Mouse (Mus musculus): ENCODE results near the gene Mecom.

Mecom gene

DNA sequence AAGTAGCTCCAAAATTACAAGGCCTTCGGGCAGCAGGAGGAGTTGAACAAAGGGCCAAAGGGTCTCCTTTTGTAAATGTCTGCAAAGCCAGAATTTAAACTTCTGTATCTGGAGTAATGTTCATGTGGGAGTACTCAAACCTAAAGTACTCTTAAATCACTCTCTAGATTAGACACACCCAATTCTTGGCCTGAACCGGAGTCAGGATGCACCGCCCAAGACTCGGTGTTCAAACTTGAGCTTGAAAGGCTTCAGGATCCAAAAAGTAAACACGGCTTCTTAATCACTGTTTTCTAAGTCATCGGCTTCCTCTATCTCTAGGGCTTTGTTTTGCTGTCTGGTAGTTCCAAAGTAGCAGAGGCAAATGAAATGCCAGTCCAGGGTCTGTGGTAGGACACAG is 67.3 kb downstream of the Mecom start:
- DNase-seq: no peak

DNA sequence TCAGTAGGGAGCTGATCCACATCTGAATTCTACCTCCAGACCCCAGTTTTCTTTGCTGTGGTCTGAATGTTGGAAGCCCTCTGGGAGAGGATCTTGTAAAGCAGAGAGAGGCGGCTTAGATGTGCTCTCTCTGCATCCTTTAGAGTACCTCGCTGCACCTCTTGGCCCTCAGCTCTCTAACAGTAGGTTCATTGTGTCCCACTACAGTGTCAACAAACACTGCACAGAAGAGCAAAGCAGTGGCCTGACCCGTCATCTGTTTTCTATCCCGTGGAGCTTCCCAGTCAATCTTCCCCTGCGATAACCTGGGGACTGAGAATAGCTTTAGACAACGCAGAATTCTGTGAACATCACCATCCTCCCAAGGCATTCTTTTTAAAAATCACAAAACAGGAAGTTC is 69.6 kb downstream of the Mecom start:
- no peak for DNase-seq

DNA sequence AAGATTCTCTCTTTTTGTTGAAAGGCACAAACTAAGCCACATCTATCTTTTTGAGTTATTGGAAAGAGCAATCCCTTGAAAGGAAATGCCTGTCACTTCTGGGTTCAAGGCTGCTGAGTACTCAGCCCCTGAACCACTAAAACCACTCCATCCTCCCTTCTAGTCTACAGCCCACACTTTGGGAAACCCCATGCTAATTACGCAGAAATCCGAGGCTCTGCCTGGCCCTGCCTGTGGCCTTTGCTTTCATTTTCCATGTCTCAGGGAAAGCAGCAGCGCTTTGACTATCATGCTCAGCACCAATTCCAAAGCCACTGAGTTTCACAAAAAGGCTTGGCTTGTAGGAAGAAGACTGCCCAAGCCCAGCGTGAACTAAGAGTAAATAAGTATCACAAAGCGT is 70.8 kb downstream of the Mecom start:
- no peak for DNase-seq

DNA sequence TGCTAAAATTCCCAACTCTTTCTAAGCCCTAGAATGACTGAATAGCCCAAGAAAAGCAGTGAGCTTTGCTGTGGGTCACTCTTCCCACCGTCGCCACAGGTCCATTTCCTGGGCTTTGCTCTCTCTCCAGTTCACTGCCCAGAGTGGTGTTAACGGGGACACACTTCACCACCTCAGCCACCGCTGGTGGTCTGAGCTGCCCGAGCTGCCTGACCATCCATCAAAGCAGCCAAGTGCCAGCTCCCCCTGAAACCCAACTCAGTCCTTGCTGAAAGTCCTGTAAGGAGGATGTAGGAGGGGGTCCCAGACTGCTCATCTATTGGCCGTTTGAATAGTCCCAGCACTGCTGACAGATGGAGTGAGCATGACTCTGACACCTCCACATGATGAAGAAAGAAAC is 72.2 kb downstream of the Mecom start:
- DNase-seq: no peak

DNA sequence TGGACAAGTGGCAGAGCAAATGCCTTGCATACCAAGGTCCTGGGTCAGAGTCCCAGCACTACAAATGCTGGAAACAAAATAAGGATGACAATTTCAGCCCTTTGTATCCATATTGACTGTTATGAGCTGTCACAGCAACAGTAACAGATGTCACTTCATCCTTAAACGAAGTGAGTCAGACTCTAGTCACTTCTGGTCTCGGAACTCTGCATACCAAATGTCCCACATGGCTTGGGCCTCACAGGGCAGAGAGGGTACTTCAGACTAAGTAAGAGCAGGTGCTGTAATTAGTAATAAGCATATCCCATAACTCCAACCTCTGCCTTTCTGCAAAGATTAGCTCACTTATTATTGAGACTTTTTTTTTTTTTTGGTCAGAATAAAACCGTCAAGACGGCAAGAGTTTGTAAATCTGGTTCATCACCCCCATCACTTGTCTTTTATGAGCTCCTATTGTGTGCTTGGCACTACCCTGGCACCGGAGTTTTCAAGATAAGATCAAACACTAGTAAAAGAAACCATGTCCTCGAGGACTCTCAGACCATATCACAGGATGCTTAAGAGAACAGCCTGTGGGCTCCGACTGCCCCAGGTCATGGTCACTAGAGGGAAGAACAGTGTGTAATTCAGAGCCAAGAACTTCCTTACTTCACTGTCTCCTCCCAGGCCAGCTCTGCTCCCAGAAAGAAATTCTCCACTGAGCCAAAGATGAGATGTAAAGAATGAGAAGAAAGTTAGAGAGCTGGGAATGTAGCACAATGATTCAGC is 79.6 kb downstream of the Mecom start:
- DNase-seq: no peak

DNA sequence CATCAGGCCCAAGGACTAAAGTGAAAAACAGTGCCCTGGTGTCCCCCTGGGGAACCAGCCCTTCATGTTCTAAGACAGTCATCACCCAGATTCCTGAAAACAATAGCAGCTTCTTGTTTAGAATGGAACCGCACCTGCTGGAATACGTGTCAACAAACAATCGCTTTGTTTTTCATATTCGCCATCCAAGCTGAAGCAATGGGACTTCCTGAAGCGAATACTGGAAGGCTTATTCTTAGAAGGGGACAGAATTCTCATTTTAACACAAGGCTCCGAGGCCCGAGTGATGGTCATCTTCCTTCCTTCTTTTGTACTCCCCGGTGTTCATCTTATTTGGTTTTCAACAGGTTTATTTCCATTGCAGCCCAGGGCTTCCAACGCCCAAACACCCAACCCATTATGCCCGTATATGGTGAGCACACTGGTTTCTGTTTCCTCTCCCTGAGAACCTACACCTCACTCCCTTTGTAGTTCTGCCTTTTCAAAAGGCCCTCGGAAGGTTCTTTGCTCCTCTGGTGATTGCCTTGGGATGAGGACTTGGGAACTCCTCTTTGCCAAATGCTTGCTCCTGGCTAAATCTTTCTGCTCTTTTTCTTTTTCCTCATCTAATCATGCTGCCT is 81.7 kb downstream of the Mecom start:
- no peak for DNase-seq

DNA sequence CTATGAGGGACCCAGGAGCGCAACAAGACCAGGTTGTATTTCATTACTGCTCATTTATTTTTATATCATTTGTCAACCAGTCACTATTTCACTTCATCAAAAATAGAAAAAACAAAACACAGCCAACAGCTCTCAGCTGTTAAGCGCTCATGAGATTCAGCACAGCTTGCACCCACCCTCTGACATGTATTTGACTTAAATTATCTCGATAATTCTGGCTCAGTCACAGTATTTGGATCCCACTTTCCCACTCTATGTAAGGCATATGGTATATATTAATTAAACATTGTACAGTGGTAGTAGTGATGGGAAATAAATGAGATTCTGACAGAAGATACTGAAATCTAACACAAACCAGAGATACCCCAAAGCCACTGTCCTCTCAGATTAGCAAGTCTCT is 83.3 kb downstream of the Mecom start:
- no peak for DNase-seq

DNA sequence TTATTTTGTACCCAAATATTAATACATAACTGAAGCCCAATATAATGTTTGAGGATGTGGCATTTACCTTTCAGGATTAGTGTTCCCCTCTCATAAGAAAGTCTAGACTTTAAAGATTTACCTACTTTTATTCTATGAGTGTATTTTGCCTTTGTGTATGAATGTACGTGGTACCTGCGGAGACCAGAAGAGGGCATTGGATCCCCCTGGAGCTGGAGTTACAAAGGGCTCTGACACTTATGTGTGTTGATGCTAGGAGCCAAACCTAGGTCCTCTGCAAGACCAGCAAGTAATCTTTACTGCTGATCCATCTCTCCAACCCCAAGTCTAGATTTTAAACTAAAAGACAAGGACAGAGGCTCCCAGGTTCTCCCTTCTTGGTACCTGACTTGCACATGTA is 86.0 kb downstream of the Mecom start:
- DNase-seq: no peak

DNA sequence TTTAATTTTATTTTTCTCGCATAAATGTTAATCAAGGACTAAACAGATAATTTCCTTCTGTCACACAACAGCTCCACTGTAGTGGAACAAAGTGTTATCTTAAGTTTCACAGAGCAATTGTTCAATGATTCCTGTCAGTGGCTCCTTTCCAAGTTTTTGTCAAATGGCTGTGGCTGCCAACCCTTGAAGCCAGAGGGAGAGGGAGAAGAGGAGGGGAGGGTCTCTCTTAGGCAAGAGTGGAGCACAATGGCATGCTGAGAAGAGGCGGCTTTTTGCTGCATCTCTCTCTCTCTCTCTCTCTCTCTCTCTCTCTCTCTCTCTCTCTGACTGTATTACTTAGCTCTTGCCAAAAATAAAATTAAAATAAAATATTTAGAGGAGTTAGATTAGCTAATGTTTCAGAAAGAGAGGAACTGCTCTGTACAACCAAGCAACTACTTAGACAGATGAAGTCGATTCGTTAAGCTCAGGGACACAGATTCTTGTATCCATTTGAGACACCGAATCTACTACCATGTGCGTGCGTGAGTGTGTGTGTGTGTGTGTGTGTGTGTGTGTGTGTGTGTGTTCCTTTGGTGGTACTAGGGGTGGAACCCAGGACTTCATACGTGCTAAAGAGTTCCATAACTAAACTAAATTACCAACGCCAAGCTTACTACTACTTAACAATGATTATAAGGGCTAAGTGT is 86.8 kb downstream of the Mecom start:
- no peak for DNase-seq

DNA sequence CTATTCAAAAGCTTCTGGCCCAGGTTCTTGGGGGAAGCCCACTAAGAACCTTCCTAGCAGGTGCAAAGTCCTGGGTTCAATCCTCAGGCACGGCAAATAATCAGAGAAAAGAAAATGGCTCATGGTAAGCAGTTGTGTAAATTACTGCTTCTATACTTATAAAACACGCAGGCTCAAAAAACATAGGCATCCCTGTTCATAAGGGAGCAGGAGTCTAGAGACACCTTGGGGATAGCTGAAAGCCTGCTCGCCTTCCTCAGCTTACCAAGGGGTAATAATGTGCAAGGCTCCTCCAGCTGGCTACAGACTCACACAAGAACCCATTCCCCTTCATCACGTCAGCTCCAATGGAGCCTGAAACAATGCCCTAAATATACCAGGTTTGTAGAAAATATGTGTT is 88.2 kb downstream of the Mecom start:
- no peak for DNase-seq

DNA sequence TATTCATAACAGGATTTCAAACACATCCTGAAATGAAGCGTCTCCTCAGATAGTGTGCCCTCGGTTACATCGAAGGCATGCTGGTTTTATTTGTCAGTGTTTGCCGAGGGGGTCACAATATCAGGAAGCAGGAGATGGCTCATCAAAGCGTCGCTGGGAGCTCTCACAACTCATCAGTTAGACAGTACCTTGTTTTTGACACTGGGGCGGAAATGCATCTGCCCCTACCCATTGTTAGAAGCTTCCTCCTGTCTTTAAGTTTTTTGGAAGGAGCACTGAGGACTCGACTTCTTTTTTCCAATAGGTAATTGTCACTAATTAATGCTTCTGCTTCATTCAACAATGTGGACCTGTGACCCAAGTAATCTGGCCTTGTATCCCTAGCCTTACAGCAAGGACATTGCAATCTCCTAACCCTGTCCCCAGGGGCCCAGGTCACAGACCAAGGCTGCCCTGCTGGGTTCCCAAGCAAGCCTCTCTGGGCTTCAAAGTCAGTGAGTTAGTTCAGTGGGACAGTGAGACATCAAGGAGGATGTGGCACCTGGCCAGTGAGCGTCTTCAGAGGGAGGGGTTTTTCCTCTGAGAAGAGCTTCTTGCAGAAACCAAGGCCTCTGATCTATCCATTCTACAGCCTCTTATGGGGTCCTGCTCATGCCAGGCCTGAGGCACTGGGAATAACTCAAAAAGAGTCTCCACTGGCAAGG is 89.7 kb downstream of the Mecom start:
- no peak for DNase-seq

DNA sequence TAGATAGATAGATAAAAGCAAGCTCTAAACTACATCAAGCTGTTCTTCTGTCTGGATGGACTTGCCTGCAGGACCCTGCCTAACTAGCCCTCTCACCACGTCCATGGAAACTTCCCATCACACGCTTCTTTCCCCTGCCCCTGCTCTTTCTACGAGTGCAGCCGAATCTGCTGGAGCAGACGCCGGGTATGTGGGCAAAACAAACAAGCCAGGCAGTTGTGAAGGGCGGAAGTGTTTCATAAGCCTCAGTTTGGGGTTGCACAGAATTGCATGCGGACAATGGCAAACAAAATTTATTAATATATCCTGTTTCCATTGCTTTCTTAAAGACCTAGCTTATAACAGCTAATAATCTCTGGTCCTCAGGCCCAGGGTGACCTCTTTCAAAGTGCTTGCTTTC is 91.9 kb downstream of the Mecom start:
- DNase-seq: no peak

DNA sequence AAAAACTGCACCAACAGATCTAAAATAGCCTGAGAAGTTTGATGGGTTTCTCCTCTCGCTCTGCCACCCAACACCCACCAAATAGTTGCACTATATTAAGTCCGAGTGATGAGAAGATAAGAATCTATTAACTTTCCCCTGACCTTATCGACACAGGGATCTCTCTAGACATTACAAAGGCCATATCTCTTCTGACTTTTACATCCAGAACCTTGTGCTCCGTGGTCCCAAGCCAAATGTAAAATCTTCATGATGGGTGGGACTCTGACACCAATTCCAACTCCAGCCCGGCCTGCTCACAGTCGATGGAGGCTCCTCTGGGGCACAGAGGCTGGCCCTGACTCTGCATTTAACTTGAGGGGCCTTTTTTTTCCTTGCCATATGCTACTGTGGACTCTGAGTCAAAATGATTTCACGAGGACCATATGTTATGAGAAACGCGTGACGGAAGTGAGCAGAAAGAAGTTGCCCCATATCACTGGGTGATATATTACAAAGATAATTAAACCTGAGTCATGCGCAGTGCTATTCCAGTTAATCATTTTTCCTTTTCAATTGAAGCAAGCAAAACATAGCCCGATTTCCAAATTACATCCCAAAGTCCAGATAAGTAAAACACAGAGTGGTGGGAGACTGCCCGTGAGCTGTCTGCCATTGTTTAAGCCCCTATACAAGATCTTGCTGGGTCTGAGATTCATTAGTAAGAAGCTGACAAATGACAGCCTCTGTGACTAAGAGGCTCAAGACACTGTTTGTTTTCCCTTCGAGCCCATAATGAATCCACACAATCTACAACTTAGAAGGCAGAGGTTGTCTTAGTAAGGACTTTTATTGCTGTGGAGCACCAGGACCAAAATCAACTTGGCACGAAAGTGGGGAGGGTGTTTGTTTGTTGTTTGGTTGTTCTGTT is 94.0 kb downstream of the Mecom start:
- no peak for DNase-seq

DNA sequence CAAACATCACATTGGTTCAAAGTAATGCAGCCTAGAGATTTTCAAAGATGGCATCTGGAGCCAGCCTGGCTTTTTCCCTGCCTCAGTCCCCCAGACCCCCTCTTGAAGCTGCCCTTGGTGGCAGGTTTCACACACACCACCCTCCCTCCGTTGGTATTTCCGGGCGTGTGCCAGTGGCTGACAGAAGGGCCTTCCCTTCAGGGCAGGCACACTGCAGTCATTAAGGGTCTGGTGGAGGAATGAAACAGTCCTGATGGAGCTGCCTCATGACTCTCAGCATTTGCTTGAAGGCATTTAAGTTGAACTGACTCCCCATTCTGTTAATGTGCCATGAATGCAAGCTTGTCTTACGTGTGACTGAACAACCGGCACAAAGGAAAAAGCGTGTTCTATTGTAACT is 94.8 kb downstream of the Mecom start:
- peak; percentile 42 for DNase-seq

DNA sequence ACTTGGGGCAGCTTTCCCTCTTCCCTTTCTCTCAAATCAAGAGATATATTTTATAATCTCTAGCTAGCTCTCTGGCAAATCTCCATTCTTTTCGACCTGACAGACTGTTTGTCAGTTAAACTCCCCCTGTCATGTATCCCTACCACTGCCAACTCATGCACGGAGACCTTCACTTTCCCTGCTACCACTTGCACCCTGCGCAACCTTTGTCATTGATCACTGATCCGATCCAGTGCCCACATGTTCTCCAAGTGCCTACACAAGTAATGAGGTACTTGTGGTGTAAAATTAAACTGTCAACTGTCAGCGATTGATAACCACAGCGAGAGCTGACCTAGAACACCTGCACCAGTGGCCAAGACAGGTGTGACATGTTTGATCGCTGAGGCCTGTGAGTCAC is 95.3 kb downstream of the Mecom start:
- DNase-seq: no peak

DNA sequence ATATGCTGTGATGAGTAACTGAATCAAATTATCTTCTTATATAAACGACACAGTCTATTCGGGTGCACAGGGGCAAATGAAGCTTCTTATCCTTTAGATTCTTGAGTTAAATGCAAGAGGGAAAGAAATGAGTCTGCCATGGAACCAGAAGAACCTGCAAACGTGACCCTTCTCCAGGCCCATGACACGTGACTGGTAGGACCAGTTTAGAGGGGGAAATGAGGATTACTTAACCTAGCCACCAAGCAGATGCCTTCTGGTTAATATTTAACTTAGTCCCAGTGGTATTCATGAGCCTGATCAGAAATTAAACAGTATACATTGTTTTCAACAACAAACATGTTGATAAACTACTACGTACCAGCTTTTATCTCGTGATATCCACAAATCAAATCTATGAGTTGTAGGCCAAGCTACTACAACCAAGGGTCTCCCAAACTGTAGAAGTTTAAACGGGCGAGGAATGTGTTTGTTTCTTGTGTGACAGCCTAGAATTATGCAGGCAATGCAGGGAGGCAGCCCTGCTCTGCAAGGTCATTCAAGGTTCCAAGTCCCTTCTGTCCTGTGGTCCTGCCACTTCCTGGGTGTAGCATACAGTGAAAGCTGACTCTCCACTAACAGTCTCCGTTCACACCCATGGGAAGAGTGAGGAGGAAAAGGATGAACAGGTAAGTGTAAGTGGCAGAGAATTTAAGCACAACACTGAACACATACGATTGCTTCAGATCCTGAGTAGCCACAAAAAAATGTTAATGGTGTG is 97.4 kb downstream of the Mecom start:
- peak; percentile 69 for DNase-seq

DNA sequence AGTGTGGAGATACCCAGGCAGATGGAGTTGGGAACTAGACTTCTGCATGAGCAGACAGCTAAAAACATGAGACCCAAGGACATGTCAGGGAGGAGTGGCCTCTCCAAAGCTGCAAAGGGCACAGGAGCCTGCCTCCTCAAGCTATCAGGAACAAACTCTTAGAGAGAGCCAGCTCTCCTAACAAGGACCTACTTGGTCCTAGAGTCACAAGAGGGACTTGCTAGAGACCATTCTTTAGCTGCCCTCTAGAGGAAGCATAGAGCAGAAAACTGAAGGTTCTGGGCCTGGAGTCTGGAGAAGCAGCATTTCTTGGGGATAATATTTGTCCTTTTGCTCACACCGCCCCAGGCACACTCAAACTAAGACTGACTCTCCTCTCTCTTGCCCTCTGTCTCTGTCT is 99.2 kb downstream of the Mecom start:
- no peak for DNase-seq

DNA sequence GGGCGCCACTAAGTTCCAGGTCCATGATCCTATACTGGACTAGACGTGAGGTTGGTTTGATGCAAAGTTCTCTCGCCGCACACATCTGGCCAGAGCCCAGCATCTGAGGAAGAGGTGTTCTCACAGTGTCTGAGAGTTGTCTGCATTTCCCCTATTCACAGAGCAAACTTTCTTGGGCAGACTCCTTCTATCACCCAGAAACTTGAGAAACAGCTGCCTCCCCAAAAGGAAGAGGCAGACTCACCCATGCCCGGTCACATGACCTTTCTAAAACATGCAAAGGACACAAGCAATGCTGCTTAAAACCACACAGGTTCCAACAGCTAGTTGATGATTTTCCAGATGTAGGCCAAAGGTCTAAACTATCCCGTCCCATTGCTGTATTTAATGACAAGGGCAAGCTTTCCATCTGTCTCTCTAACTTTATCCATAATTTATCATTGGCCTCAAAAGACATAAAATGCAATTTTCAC is 101.8 kb downstream of the Mecom start:
- peak; percentile 61 for DNase-seq

DNA sequence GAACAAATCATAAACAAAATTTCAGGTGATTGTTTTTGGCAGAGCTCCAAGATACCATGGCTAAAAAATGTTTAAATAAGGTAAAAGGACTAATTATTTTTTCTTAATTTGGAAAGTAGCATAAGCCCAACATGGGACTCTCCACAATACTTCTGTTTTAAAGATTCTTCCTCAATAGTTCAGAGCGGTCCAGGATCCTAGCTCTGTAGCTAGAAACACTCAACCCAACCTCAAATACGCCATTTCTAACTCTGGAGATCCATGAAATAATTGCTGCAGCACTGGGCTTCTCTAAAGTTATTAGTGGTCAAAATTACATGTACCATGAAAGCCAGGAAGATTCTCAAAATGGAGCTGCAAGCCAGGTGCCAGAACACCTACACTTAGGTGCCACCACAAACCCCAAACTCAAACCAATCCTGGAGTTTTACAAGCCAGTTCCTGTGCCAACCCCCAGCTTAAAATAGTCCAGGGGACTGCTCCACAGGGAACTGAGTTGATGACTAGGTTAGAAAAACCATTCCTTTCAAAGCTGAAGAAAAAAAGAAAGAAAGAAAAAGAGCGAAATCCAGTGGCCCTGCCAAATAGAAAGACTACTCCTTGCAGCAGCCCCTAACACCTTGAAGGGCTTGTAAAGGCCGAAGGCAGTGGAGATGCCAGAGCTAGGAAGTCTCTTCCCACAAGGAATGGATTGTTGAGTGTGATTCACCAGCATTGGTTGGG is 102.4 kb downstream of the Mecom start:
- no peak for DNase-seq

DNA sequence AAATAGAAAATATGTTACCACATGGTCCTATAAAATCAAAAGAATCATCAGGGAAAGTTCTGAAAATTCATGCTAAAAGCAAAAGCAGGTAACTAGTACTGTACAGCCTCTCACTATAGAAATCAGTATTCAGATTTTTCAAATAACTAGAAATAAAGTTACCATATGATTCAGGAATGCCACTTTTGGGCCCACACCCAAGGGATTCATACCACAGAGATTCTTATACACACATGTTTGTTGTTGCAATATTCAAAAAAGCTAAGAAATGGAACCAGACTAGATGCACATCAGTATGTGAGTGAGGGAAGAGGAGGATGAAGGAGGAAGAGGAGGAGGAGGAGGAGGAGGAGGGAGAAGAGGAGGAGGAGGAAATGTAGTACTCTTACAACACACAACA is 106.2 kb downstream of the Mecom start:
- DNase-seq: no peak

DNA sequence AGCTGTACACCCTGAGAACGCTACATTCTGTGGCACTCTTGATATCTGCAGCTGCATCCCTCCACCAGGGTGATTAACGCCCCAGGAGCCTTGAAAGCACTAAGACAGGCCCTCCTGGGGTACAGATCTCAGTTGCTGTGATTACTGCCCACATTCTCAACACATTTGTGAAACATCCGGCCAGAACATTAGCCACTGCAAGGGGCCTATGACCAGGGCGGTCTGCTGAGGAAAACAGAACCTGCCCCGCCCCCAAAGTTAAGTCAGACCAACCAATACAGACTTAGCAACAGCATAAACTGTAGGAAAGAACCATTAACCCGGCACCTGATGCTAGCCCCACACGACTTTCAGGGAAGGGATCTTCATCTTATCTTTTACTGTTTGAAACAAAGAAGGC is 109.8 kb downstream of the Mecom start:
- no peak for DNase-seq

Measured in kidney, adult 11 months (tissue).